Mouse (Mus musculus) embryonic fibroblast, embryonic 13.5 days (primary cell): ENCODE data around the gene Ak5.

Experiments used
- CTCF ChIP-seq: IDR thresholded peaks from 2 replicates; pipeline ENCODE4 v1.5.1; 2011; ENCODE audit warnings: mild to moderate bottlenecking, control low read depth, low read length, moderate library complexity, borderline replicate concordance; ENCODE audit not compliant: insufficient read depth
- POLR2A ChIP-seq: IDR thresholded peaks from 2 replicates; pipeline ENCODE4 v1.6.1; 2011; ENCODE audit warnings: low read depth, mild to moderate bottlenecking, control low read depth, low read length, moderate library complexity

DNA sequence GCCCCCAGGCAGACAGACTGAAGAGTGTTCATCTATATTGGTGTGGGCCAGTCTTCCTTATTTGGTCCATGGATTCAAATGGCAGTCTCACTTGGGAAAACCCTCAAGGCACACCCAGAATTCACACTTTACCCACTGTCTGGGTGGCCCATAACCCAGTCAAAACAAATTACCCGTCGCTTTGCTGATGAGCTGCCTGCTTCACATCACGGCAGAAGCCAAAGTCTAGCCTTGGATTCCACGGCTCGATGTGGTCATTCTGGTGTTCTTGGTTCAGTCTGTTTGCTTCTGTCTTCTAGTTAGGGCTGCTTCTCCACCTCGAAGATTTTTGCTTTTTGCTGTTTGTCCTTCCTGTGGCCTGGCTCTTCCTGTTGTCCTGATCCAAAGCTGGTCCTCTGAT, 175.9 kb downstream of the Ak5 start:
- no peak for TF ChIP-seq POLR2A
- TF ChIP-seq CTCF = no peak
